Mouse (Mus musculus) midbrain, embryonic 14.5 days (tissue): ENCODE data around the gene Hoxd4. TPM values are rescaled to one million over a fixed set of nuclear protein-coding genes. Genes with fewer than 3 reads are reported as not detected.
A peak's percentile ranks its signal among the peaks of the same experiment; 100 is the strongest.

Experiments used
- ATAC-seq: fragments of 200-750 bp; cut with Nextera tagmentation; 2 replicates; pipeline ENCODE4 v1.8.0; 2017; ENCODE audit warnings: moderate number of reproducible peaks, moderate library complexity; ENCODE audit not compliant: low FRiP score, low TSS enrichment
- DNase-seq: peaks from one replicate; pipeline ENCODE4 v3.0.0-alpha.2; 2015
- H3K27ac ChIP-seq: fragments of 300-500 bp; sonication (generic); replicated peaks from 2 replicates; pipeline ENCODE4 v1.5.1; 2014; ENCODE audit warnings: mild to moderate bottlenecking, low read depth, low read length, moderate library complexity
- H3K27me3 ChIP-seq: fragments of 300-500 bp; sonication (generic); 2 replicates; pipeline ENCODE4 v1.6.1; 2014; ENCODE audit warnings: low read length, control low read depth, mixed read lengths; ENCODE audit not compliant: control insufficient read depth, insufficient read depth
- H3K36me3 ChIP-seq: fragments of 300-500 bp; sonication (generic); 2 replicates; pipeline ENCODE4 v1.6.1; 2014; ENCODE audit warnings: low read length, control low read depth; ENCODE audit not compliant: control insufficient read depth, insufficient read depth
- H3K4me1 ChIP-seq: fragments of 300-500 bp; sonication (generic); 2 replicates; pipeline ENCODE4 v1.6.1; 2014; ENCODE audit warnings: mild to moderate bottlenecking, antibody characterized with exemption, low read length, control low read depth; ENCODE audit not compliant: control insufficient read depth, insufficient read depth
- H3K4me2 ChIP-seq: fragments of 300-500 bp; sonication (generic); 2 replicates; pipeline ENCODE4 v1.6.1; 2014; ENCODE audit warnings: mild to moderate bottlenecking, low read length, moderate library complexity
- H3K4me3 ChIP-seq: fragments of 300-500 bp; sonication (generic); replicated peaks from 2 replicates; pipeline ENCODE4 v1.5.1; 2014; ENCODE audit warnings: low read depth, low read length
- H3K9ac ChIP-seq: fragments of 300-500 bp; sonication (generic); replicated peaks from 2 replicates; pipeline ENCODE4 v1.6.1; 2014; ENCODE audit warnings: mild to moderate bottlenecking, low read length, moderate library complexity
- H3K9me3 ChIP-seq: fragments of 300-500 bp; sonication (generic); 2 replicates; pipeline ENCODE4 v1.6.1; 2016; ENCODE audit warnings: low read length, control low read depth, mixed read lengths; ENCODE audit not compliant: control insufficient read depth
- WGBS: fragments of 180-500 bp; shearing (Covaris S2); extraction: QIAGEN DNeasy Blood & Tissue Kit; methylation state at CpG from one replicate; pipeline ENCODE4 v1.1.7; 2014; 5-methylcytosine and 5-hydroxymethylcytosine counted together
- polyA plus RNA-seq: library from polyadenylated mRNA; unstranded; fragments of >200 nt; fragmentation: Nextera tagmentation; extraction: Ambion mirVana; gene quantifications from 2 replicates; pipeline ENCODE4 v1.2.1, GENCODE M21; 2014

The Hoxd4 gene
- polyA plus RNA-seq, 1 experiment from 2014 or later: not detected

DNA sequence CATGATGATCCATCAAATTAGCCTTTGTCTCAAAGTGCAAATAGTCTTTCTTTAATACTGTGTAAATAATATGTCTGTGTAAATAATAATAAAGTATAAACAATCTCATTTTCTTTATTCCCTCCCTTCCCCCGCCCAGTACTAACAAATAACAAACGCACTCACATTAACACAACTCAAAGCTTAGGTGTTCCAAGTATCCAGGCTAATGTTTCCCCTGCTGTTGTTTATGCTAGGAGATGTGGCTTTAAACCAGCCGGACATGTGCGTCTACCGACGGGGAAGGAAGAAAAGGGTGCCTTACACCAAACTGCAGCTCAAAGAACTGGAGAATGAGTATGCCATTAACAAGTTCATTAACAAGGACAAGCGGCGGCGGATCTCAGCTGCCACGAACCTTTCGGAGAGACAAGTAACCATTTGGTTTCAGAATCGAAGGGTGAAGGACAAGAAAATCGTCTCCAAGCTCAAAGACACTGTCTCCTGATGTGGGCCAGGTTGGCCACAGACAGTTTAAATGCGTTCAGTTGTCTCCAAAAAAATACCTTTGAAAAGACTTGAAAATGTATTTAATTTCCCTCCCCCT lies 42.0 kb upstream of the Hoxd4 start:
- WGBS: 2% methylated on average over 14 of the region's 14 CpGs
- Histone ChIP-seq H3K9me3 (no peaks in the 10 kb centered on the region), H3K27ac (no peak overlapping the region), H3K27me3 (peaks cover 98% of the 10 kb centered on the region), H3K9ac (no peak overlapping the region), H3K4me1 (no peaks in the 10 kb centered on the region), H3K4me3 (no peak overlapping the region), H3K36me3 (no peaks in the 10 kb centered on the region), H3K4me2 (no peak overlapping the region)
- ATAC-seq (no peak), DNase-seq (no peak)

DNA sequence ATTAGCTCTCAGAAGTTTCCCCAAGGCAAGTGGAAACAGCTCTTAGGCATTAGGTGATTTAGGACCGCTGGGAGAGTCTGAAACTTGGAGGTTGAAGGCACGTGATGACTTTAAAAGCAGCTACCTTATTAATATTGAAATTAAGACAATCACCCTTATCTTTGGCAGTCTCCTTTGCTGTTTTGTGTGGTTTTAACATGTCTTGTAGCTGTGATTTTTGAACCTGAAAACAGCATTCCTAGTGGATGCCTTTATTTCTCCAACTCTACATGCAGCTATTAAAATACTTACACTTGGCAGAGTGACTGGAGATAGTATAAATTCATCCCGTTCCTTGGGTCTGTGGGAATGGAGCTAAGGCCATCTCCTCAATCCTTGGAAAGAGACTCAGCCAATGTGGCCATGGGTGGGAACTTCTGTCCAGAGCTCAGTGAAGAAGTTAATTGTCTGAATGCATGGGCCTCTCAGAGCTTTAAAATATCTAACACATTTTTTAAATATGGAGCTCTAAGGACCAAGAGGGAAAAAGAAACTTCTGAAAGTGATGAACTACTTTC lies 41.0 kb upstream of the Hoxd4 start:
- no peak for DNase-seq
- ATAC-seq: no peak

DNA sequence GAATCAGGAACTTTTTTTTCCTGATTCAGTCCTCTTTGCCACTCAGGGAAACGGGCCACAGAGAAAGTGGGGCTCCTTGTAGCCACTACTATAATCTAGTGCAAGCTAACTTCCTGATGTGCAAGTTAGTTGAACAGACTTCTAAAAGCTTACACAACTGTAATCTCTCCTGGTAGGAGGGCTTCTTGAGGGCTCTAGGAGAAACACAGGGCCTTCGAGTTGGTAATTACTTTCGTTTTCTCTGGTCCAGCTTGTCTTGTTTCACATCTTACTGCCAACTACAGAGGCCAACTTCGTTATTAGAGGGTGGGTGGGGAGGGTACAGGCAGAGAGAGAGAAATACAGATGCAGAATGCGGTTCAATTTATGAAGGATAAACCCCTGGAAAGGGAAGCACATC lies 39.9 kb upstream of the Hoxd4 start:
- no peak overlapping the region for H3K27ac ChIP-seq
- H3K36me3 ChIP-seq: no peaks in the 10 kb centered on the region
- no peak overlapping the region for H3K4me3 ChIP-seq
- DNase-seq: no peak
- WGBS: 4% methylated on average over 5 of the region's 5 CpGs
- ATAC-seq: no peak
- H3K4me1 ChIP-seq: no peaks in the 10 kb centered on the region
- H3K27me3 ChIP-seq: peaks cover 99% of the 10 kb centered on the region
- H3K9me3 ChIP-seq: no peaks in the 10 kb centered on the region
- H3K4me2 ChIP-seq: no peak overlapping the region
- H3K9ac ChIP-seq: no peak overlapping the region

More for the DNA sequence above, 41.0 kb upstream of the Hoxd4 start:
- Histone ChIP-seq H3K4me1 (no peaks in the 10 kb centered on the region), H3K36me3 (no peaks in the 10 kb centered on the region), H3K27ac (no peak overlapping the region), H3K9me3 (no peaks in the 10 kb centered on the region), H3K9ac (no peak overlapping the region), H3K27me3 (peaks cover 99% of the 10 kb centered on the region), H3K4me2 (no peak overlapping the region), H3K4me3 (no peak overlapping the region)
- WGBS: 0% methylated on average over 3 of the region's 3 CpGs

DNA sequence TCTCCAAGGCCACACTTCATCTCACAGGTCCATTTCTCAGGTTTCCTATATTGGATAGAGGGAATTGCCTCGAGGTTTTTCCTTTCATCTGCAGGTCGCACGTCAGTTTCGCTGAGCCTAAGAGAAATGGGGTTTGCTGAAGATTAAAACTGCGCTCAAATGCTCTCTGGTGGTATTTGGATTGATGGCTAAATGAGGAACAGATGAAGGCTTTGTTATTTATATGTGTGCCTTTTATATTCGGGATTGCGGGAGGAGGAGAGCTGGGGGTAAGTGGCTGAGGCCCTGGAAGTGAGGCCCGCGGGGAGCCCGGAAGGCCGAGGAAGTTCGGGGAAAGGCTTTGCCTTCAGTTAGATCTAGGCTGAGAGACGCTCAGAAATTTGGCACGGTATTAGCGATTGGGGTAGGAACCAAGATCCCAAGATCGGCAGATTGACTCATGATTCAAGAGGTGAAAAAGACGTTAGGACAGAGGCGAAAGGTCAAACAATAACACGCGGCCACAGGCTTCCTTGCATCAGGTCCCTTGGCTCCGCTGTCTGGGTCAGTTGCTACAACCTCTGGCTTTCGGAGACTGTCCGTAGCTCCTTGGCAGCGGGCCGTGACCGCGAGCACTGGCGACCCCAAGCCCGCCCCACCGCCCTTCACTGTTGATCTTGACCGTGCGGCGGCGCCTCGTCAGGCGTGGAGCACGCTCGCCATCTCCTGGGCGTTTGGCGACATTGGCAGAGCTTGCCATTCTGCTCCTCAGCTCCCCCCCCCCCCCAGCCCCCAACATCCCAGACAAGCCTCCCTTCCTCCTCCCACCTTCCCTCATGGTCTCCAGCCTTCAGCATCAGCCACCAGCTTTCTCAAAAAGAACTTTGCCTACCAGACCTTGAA lies 39.0 kb upstream of the Hoxd4 start:
- H3K4me3 ChIP-seq: peak overlapping the region; percentile 20
- ATAC-seq: no peak
- no peak overlapping the region for H3K27ac ChIP-seq
- peaks cover 99% of the 10 kb centered on the region for H3K27me3 ChIP-seq
- no peaks in the 10 kb centered on the region for H3K36me3 ChIP-seq
- peak overlapping the region; percentile 46 for H3K4me2 ChIP-seq
- peak; percentile 84 for DNase-seq
- H3K9ac ChIP-seq: no peak overlapping the region
- H3K9me3 ChIP-seq: no peaks in the 10 kb centered on the region
- H3K4me1 ChIP-seq: no peaks in the 10 kb centered on the region
- under 1% methylated on average over 40 of the region's 40 CpGs for WGBS

DNA sequence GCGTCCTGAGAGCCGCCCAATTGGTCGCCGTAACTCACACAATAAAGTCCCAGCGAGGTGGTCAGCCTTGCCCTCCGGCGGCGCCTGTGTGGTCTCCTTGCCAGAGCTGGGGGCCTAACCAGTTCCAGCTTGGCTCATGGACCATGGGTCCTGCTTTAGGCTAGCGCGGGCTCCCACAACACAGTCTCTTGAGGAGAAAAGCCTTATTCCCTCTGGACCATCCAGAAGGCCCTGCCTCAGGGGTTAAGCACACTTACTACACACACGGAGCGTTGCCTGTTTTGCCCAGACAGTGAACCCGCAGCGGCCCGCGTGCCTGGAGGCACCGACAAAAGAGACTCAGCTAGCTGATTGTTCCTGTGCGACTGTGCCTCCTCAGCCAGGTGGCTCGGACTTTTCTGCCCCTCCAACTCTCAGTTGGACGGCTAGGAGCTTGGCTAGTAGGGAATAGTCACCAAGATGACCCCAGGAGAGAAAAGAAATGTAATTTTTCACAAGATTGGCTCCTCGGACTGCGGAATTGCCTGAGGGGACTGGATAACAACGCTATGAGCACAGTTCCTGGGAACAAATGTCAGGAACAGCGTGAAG lies 37.8 kb upstream of the Hoxd4 start:
- H3K4me3 ChIP-seq: no peak overlapping the region
- 1% methylated on average over 24 of the region's 24 CpGs for WGBS
- no peak overlapping the region for H3K27ac ChIP-seq
- no peaks in the 10 kb centered on the region for H3K9me3 ChIP-seq
- no peak for DNase-seq
- H3K4me1 ChIP-seq: no peaks in the 10 kb centered on the region
- no peak for ATAC-seq
- no peaks in the 10 kb centered on the region for H3K36me3 ChIP-seq
- no peak overlapping the region for H3K9ac ChIP-seq
- H3K4me2 ChIP-seq: no peak overlapping the region
- peaks cover 100% of the 10 kb centered on the region for H3K27me3 ChIP-seq

GRCm38 (mm10) chr2:74674881-74675665 lies 36.7 kb upstream of the Hoxd4 start, which contains the start of gene Hoxd12:
Gene Hoxd12 (plus strand): TSS chr2:74675013.
- Histone ChIP-seq H3K4me1 (no peaks in the 10 kb centered on the region), H3K9ac (no peak within 1 kb of the TSS), H3K27me3 (peaks cover 100% of the 10 kb centered on the region), H3K27ac (no peak within 1 kb of the TSS), H3K4me3 (no peak within 1 kb of the TSS), H3K9me3 (no peaks in the 10 kb centered on the region), H3K4me2 (no peak within 1 kb of the TSS), H3K36me3 (no peaks in the 10 kb centered on the region)
- WGBS: 2% methylated on average over 47 of the region's 47 CpGs
- no peak for ATAC-seq
- DNase-seq: no peak

DNA sequence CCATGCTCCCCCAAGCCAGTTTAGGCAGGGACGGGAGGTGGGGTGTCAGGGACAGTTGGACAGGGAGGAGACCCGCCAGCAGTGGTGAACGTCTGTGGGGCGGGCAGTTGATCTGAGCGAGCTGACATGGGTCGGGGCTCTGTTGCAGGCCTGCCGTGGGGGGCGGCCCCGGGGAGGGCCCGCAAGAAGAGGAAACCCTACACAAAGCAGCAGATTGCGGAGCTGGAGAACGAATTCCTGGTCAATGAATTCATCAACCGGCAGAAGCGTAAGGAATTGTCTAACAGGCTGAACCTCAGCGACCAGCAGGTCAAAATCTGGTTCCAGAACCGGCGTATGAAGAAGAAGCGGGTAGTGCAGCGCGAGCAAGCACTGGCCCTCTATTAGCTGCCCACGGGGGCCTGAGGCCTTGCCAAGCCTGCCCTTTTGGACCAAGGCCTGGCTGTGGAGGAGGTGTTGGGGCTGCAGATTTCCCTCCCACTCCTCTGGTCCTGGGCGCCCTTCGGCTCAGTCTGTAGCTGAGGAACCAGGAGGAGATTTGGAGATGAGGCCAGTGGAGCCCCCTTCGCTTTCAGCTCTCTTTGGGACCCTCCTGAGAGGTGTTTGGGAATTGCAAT lies 36.0 kb upstream of the Hoxd4 start:
- no peak overlapping the region for H3K9ac ChIP-seq
- H3K9me3 ChIP-seq: no peaks in the 10 kb centered on the region
- no peaks in the 10 kb centered on the region for H3K4me1 ChIP-seq
- peaks cover 99% of the 10 kb centered on the region for H3K27me3 ChIP-seq
- DNase-seq: no peak
- no peak for ATAC-seq
- H3K36me3 ChIP-seq: no peaks in the 10 kb centered on the region
- no peak overlapping the region for H3K4me3 ChIP-seq
- no peak overlapping the region for H3K27ac ChIP-seq
- H3K4me2 ChIP-seq: no peak overlapping the region
- WGBS: 4% methylated on average over 24 of the region's 24 CpGs
